Mouse (Mus musculus) C2C12 (cell line): ENCODE data around the gene Prkab1.

ENCODE experiments used
- CEBPB ChIP-seq: IDR thresholded peaks from one replicate; pipeline ENCODE4 v1.6.1; 2011; ENCODE audit warnings: low read depth, mild to moderate bottlenecking, control low read depth, moderate library complexity
- CTCF ChIP-seq: IDR thresholded peaks from one replicate; pipeline ENCODE4 v1.5.1; 2011; ENCODE audit not compliant: control insufficient read depth, insufficient read depth, insufficient read length
- FOSL1 ChIP-seq: IDR thresholded peaks from one replicate; pipeline ENCODE4 v1.8.0; 2011; ENCODE audit warnings: mild to moderate bottlenecking, low read length; ENCODE audit not compliant: poor library complexity, insufficient read depth, severe bottlenecking
- MAX ChIP-seq: IDR thresholded peaks from one replicate; pipeline ENCODE4 v1.6.1; 2011; ENCODE audit warnings: mild to moderate bottlenecking, control low read depth
- USF1 ChIP-seq: IDR thresholded peaks from one replicate; pipeline ENCODE4 v1.6.1; 2011; ENCODE audit warnings: low read depth, mild to moderate bottlenecking, control low read depth, moderate library complexity

- TF ChIP-seq USF1, result no peak
- TF ChIP-seq CTCF, result no peak
- TF ChIP-seq FOSL1, result no peak
- TF ChIP-seq CEBPB, result no peak
- no peak for TF ChIP-seq MAX
Observed at GRCm38 (mm10) chr5:116006324-116007099, 17.8 kb downstream of the Prkab1 start.
